20 mouse cellular contexts compared by ENCODE assay signal in the genomic region with DNA sequence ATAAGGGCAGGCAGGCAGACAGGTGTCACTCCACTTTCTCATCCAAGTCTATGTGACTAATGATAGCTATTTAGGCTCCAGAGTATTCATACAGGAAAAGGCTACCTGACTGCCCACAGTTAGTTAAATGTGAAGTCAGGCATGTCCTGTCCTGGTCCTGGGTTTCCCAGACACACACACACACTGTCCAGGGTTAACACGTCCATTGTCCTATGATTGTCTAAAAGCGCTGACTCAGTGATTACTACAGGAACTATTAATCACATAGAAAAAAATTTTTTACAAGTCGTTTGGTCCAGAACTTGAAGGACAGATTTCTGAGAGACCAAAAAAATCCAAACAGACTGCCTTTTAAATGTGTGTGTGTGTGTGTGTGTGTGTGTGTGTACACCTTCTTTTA.
DNase-seq lines count a peak whose midpoint lies in the region; TF ChIP-seq lines count a peak whose summit lies in the region.
"Had no signal": no experiment of that assay in that cellular context is flagged by ENCODE, and none has a peak within 500 bp of the region (broad histone marks: within the 10 kb centered on the region; RNA-seq: fewer than 3 reads in every experiment).

No protein-coding gene starts in this region.

- dilution Hi-C loops in CH12.LX (cut with MboI; ENCODE audit: extremely low pct_ligation_motif_present, extremely low pct_unique_long_range_greater_than_20kb, low sequenced_read_pairs) = no loop called here

- no peaks in the 10 kb centered on the region for H3K36me3 ChIP-seq in CH12.LX (replicated peaks in 1 of 2; ENCODE audit: control insufficient read depth in 1 of 2, insufficient read depth in 1 of 2, low read length in 1 of 2)
- H3K36me3 ChIP-seq in ES-E14 (ENCODE audit: control insufficient read depth, insufficient read depth, low read length, poor library complexity, severe bottlenecking) = no peaks in the 10 kb centered on the region
- H3K36me3 ChIP-seq: embryonic facial prominence, embryonic 10.5 days; embryonic facial prominence, embryonic 12.5 days; forebrain, embryonic 10.5 days; forebrain, embryonic 12.5 days had no signal

- TF ChIP-seq EP300 in CH12.LX (IDR thresholded peaks at IDR 0.05; ENCODE audit: low read length) = no peak

- in situ Hi-C loops in CH12.LX (cut with MboI; ENCODE audit: low pct_ligation_motif_present, low pct_unique_long_range_greater_than_20kb, low sequenced_read_pairs) = loop anchor here (25.0 kb wide), 1 partner anchor 360 kb away; no protein-coding TSS in a partner anchor
- in situ Hi-C loops in ES-E14 (cut with MboI; ENCODE audit: low sequenced_read_pairs in 2 of 2, unreplicated experiment in 2 of 2) = loop anchor here in 1 of 2 experiments (10.0 kb wide), 1 partner anchor 357 kb away; no protein-coding TSS in a partner anchor

- H3K9me3 ChIP-seq in CH12.LX (replicated peaks; ENCODE audit: low read length) (no peaks in the 10 kb centered on the region), ES-E14 (ENCODE audit: control insufficient read depth, insufficient read depth, low read depth, low read length) (no peaks in the 10 kb centered on the region)
- H3K9me3 ChIP-seq: embryonic facial prominence, embryonic 10.5 days; embryonic facial prominence, embryonic 12.5 days; forebrain, embryonic 10.5 days; forebrain, embryonic 12.5 days had no signal

- no peaks in the 10 kb centered on the region for H3K79me2 ChIP-seq in CH12.LX (replicated peaks; ENCODE audit: control insufficient read depth, extremely low read depth, insufficient read depth, poor library complexity, severe bottlenecking)

- no peak overlapping the region for H3K27ac ChIP-seq in CH12.LX (ENCODE audit: insufficient read depth, low read depth)
- H3K27ac ChIP-seq in ES-E14 (ENCODE audit: insufficient read depth, low read depth, low read length, poor library complexity, severe bottlenecking) = no peak overlapping the region
- H3K27ac ChIP-seq: embryonic facial prominence, embryonic 10.5 days; embryonic facial prominence, embryonic 12.5 days; forebrain, embryonic 10.5 days; forebrain, embryonic 12.5 days had no signal

- TF ChIP-seq RAD21 in CH12.LX (IDR thresholded peaks at IDR 0.05; ENCODE audit: low read depth, low read length) = no peak

- no peak for TF ChIP-seq POLR2A in CH12.LX (IDR thresholded peaks at IDR 0.05; ENCODE audit: low read depth, low read length)

- no peak overlapping the region for H3K4me2 ChIP-seq in CH12.LX (ENCODE audit: insufficient read depth, low read depth, poor library complexity, severe bottlenecking)
- H3K4me2 ChIP-seq: embryonic facial prominence, embryonic 12.5 days; forebrain, embryonic 12.5 days had no signal

- H3K27me3 ChIP-seq in CH12.LX (replicated peaks) = no peaks in the 10 kb centered on the region
- H3K27me3 ChIP-seq: forebrain, embryonic 12.5 days; Patski had no signal

- peak; percentile 43 for DNase-seq in kidney, adult 9 months
- no peak for DNase-seq in kidney, adult 18-20 months
- DNase-seq in CH12.LX (ENCODE audit: extremely low read depth) = no peak
- no peak for DNase-seq in ES-E14 (ENCODE audit: low read depth, low spot score)
- no peak for DNase-seq in MN1 (ENCODE audit: low spot score)
- no peak for DNase-seq in lung, postnatal 14 days
- DNase-seq: adrenal gland, adult 8-10 months; adrenal gland, postnatal 14 days; adrenal gland, postnatal 36 days; cerebellum, adult 11-12 months; cerebellum, adult 2 months; cerebellum, adult 9-10 months; cerebellum, postnatal 10 days; cerebellum, postnatal 25 days had no signal

- TF ChIP-seq CTCF in CH12.LX (conservative IDR thresholded peaks at IDR 0.05 in 1 of 2, IDR thresholded peaks at IDR 0.05 in 1 of 2; ENCODE audit: low read depth in 2 of 2, low read length in 2 of 2) = no peak

- H3K4me1 ChIP-seq in CH12.LX (ENCODE audit: control insufficient read depth in 1 of 2, insufficient read depth in 2 of 2) (no peaks in the 10 kb centered on the region), ES-E14 (ENCODE audit: control insufficient read depth in 2 of 2, insufficient read depth in 2 of 2, low read length in 2 of 2, poor library complexity in 1 of 2) (no peaks in the 10 kb centered on the region)

- H3K4me3 ChIP-seq in CH12.LX (replicated peaks in 1 of 3; ENCODE audit: low read depth in 2 of 3, low read length in 2 of 3, poor library complexity in 1 of 3) (no peak overlapping the region), ES-E14 (ENCODE audit: insufficient read depth in 1 of 2, low read depth in 1 of 2, low read length in 2 of 2, poor library complexity in 1 of 2, severe bottlenecking in 1 of 2) (no peak overlapping the region)
- H3K4me3 ChIP-seq: embryonic facial prominence, embryonic 10.5 days; embryonic facial prominence, embryonic 12.5 days; erythroblast, embryonic 14.5 days; forebrain, embryonic 10.5 days; forebrain, embryonic 12.5 days had no signal

- H3K9ac ChIP-seq in CH12.LX (ENCODE audit: insufficient read depth, low read depth) (no peak overlapping the region), ES-E14 (ENCODE audit: insufficient read depth, low read depth, low read length, poor library complexity, severe bottlenecking) (no peak overlapping the region)
- H3K9ac ChIP-seq: embryonic facial prominence, embryonic 12.5 days; forebrain, embryonic 12.5 days had no signal

TF ChIP-seq in CH12.LX, 34 proteins besides CTCF, POLR2A, EP300 and RAD21:
- TF ChIP-seq CHD1 (IDR thresholded peaks at IDR 0.05; ENCODE audit: low read depth, low read length) (no peak), MAFK (IDR thresholded peaks at IDR 0.05; ENCODE audit: insufficient replicate concordance, low read length) (peak; percentile 79)

TF ChIP-seq in ES-E14, 5 proteins besides CTCF, POLR2A, EP300 and RAD21:
- no peak for TF ChIP-seq CHD2 (IDR thresholded peaks at IDR 0.05; ENCODE audit: low read depth, low read length)
- no peak for TF ChIP-seq ZNF384 (IDR thresholded peaks at IDR 0.05; ENCODE audit: low read depth, low read length)
- no peak for TF ChIP-seq HCFC1 (IDR thresholded peaks at IDR 0.05; ENCODE audit: borderline replicate concordance, insufficient read depth, low read length)
- TF ChIP-seq MAFK (IDR thresholded peaks at IDR 0.05; ENCODE audit: insufficient read depth, low read depth, low read length) = peak; percentile 85
